Mouse (Mus musculus) liver, adult 2 months (tissue): ENCODE results near the gene D630045J12Rik. TPM values are rescaled to one million over a fixed set of nuclear protein-coding genes. Genes with fewer than 3 reads are reported as not detected.

Experiments
- DNase-seq: peaks from one replicate; pipeline ENCODE4 v3.0.0-alpha.2; 2011; ENCODE audit warnings: low read depth, low spot score; ENCODE audit errors: extremely low read depth
- H3K27ac ChIP-seq: fragments of 200-500 bp; replicated peaks from 2 replicates; pipeline ENCODE4 v1.5.1; 2012; ENCODE audit warnings: low read depth, mild to moderate bottlenecking, control low read depth, inconsistent platforms, low read length; ENCODE audit not compliant: insufficient read depth
- H3K27me3 ChIP-seq: fragments of 200-500 bp; 2 replicates; pipeline ENCODE4 v1.6.1; 2012; ENCODE audit warnings: mild to moderate bottlenecking, moderate library complexity, low read length, inconsistent platforms; ENCODE audit not compliant: control insufficient read depth, insufficient read depth
- H3K36me3 ChIP-seq: fragments of 200-500 bp; 2 replicates; pipeline ENCODE4 v1.6.1; 2012; ENCODE audit warnings: low read length, inconsistent platforms; ENCODE audit not compliant: control insufficient read depth, insufficient read depth
- H3K4me1 ChIP-seq: fragments of 200-500 bp; 2 replicates; pipeline ENCODE4 v1.6.1; 2011; ENCODE audit warnings: low read length; ENCODE audit not compliant: control insufficient read depth, insufficient read depth
- H3K4me3 ChIP-seq: fragments of 200-500 bp; 2 replicates; pipeline ENCODE4 v1.5.1; 2011; ENCODE audit warnings: low read depth, mild to moderate bottlenecking, control low read depth, low read length, moderate library complexity; ENCODE audit not compliant: insufficient read depth
- H3K79me2 ChIP-seq: fragments of 200-500 bp; 2 replicates; pipeline ENCODE4 v1.6.1; 2012; ENCODE audit warnings: inconsistent platforms, mild to moderate bottlenecking, low read length, moderate library complexity; ENCODE audit not compliant: control insufficient read depth, insufficient read depth
- H3K9ac ChIP-seq: fragments of 200-500 bp; 2 replicates; pipeline ENCODE4 v1.6.1; 2012; ENCODE audit warnings: low read depth, mild to moderate bottlenecking, control low read depth, inconsistent platforms, low read length
- CTCF ChIP-seq: fragments of 200-500 bp; IDR thresholded peaks from 2 replicates; pipeline ENCODE4 v1.5.1; 2011; ENCODE audit warnings: low read depth, low read length, control low read depth
- POLR2A ChIP-seq: fragments of 200-500 bp; IDR thresholded peaks from 2 replicates; pipeline ENCODE4 v1.6.1; 2011; ENCODE audit warnings: low read length, control low read depth; ENCODE audit not compliant: insufficient read depth; ENCODE audit errors: extremely low read depth
- WGBS: fragments of 180-500 bp; shearing (Covaris S2); methylation state at CpG from one replicate; pipeline ENCODE4 v1.1.7; 2018; 5-methylcytosine and 5-hydroxymethylcytosine counted together
- polyA plus RNA-seq: library from polyadenylated mRNA; depleted of rRNA; stranded (reverse); fragments of >200 nt; gene quantifications from 2 replicates; pipeline ENCODE4 v1.2.3, GENCODE M21; 2012
- total RNA-seq: library from RNA; depleted of rRNA; stranded (reverse); fragments of >200 nt; gene quantifications from 2 replicates; pipeline ENCODE4 v1.2.3, GENCODE M21; 2014

The D630045J12Rik gene
- total and polyA plus RNA-seq, 2 experiments = 0.46 to 1.3 TPM

DNA sequence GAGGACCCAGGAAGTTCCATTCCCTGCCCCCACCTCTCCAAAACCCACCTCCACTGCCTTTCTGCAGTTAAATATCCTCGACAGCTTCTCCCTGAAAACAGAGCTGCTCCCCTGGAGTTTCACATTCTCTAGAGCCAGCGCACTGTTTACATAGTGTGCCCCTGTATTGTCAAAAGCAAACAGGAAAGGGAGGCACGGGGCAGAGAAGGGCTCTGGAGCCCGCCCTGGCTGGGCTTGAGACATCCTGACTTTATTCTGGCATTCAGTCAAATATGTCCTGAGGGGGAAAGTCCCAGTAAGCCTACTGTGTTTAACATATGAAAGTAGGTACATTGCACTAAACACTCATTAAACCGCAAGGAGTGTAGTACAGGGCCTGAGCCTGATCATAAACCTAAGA, 73.1 kb downstream of the D630045J12Rik start:
- no peaks in the 10 kb centered on the region for H3K36me3 ChIP-seq
- H3K9ac ChIP-seq = no peak overlapping the region
- TF ChIP-seq POLR2A = no peak
- TF ChIP-seq CTCF = no peak
- H3K27ac ChIP-seq = no peak overlapping the region
- no peak for DNase-seq
- no peaks in the 10 kb centered on the region for H3K27me3 ChIP-seq
- H3K79me2 ChIP-seq = no peaks in the 10 kb centered on the region
- H3K4me3 ChIP-seq = no peak overlapping the region
- no peaks in the 10 kb centered on the region for H3K4me1 ChIP-seq
- WGBS = 64% methylated on average over 5 of the region's 5 CpGs

GRCm38 (mm10) chr6:38165385-38165784, 88.4 kb downstream of the D630045J12Rik start:
- no peaks in the 10 kb centered on the region for H3K79me2 ChIP-seq
- no peak for DNase-seq
- no peaks in the 10 kb centered on the region for H3K4me1 ChIP-seq
- H3K27ac ChIP-seq = no peak overlapping the region
- no peak overlapping the region for H3K9ac ChIP-seq
- TF ChIP-seq POLR2A = no peak
- no peaks in the 10 kb centered on the region for H3K27me3 ChIP-seq
- H3K4me3 ChIP-seq = no peak overlapping the region
- H3K36me3 ChIP-seq = no peaks in the 10 kb centered on the region
- 91% methylated on average over 6 of the region's 6 CpGs for WGBS

- Histone ChIP-seq H3K36me3 (no peaks in the 10 kb centered on the region), H3K4me1 (peaks cover 1% of the 10 kb centered on the region; the same call in 1 of the 2 replicates), H3K9ac (no peak overlapping the region), H3K79me2 (no peaks in the 10 kb centered on the region), H3K4me3 (no peak overlapping the region), H3K27me3 (no peaks in the 10 kb centered on the region), H3K27ac (no peak overlapping the region)
- no peak for DNase-seq
- 87% methylated on average over 6 of the region's 6 CpGs for WGBS
- no peak for TF ChIP-seq CTCF
- no peak for TF ChIP-seq POLR2A
Observed at GRCm38 (mm10) chr6:38164705-38165104, 89.1 kb downstream of the D630045J12Rik start.

- no peaks in the 10 kb centered on the region for H3K36me3 ChIP-seq
- no peak overlapping the region for H3K9ac ChIP-seq
- no peak overlapping the region for H3K27ac ChIP-seq
- no peak overlapping the region for H3K4me3 ChIP-seq
- peaks cover 1% of the 10 kb centered on the region; the same call in 1 of the 2 replicates for H3K4me1 ChIP-seq
- no peaks in the 10 kb centered on the region for H3K79me2 ChIP-seq
- TF ChIP-seq CTCF (no peak), POLR2A (no peak)
- H3K27me3 ChIP-seq = no peaks in the 10 kb centered on the region
- no peak for DNase-seq
- 71% methylated on average over 14 of the region's 14 CpGs for WGBS
Observed at GRCm38 (mm10) chr6:38162825-38163504, 90.8 kb downstream of the D630045J12Rik start.

GRCm38 (mm10) chr6:38160556-38160955, 93.3 kb downstream of the D630045J12Rik start:
- H3K9ac ChIP-seq = no peak overlapping the region
- TF ChIP-seq POLR2A = no peak
- TF ChIP-seq CTCF = no peak
- peaks cover 1% of the 10 kb centered on the region; the same call in 1 of the 2 replicates for H3K4me1 ChIP-seq
- WGBS = 68% methylated on average over 2 of the region's 2 CpGs
- no peaks in the 10 kb centered on the region for H3K27me3 ChIP-seq
- no peaks in the 10 kb centered on the region for H3K36me3 ChIP-seq
- H3K4me3 ChIP-seq = no peak overlapping the region
- H3K27ac ChIP-seq = no peak overlapping the region
- DNase-seq = no peak
- H3K79me2 ChIP-seq = no peaks in the 10 kb centered on the region

DNA sequence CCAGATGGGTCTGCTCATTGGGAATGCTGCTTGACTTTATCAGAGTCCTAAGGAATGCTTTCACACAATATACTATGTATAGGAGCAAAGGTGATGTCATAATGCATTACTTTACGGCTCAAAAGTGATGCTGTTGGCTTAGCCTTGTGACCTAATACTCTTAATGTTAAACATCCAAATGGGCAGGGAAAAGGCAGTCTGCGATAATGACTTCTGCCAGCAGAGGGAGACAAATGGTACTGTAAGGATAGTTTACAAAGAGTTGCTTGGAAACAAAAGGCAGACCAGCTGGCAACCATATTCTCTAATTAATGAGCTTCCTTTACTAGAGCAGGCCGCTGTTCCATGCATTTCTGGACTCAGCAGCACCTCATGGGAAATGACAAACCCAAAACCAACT, 93.7 kb downstream of the D630045J12Rik start:
- Histone ChIP-seq H3K4me3 (no peak overlapping the region), H3K27ac (no peak overlapping the region), H3K9ac (no peak overlapping the region), H3K27me3 (no peaks in the 10 kb centered on the region), H3K36me3 (no peaks in the 10 kb centered on the region), H3K79me2 (no peaks in the 10 kb centered on the region), H3K4me1 (peaks cover 1% of the 10 kb centered on the region; the same call in 1 of the 2 replicates)
- peak; percentile 61 for TF ChIP-seq CTCF
- TF ChIP-seq POLR2A = no peak
- 4% methylated on average over 3 of the region's 3 CpGs for WGBS
- peak; percentile 61 for DNase-seq
